Mouse (Mus musculus) forebrain, embryonic 12.5 days (tissue): ENCODE data around the gene Hdlbp. TPM values are rescaled to one million over a fixed set of nuclear protein-coding genes. Genes with fewer than 3 reads are reported as not detected.
A peak's percentile ranks its signal among the peaks of the same experiment; 100 is the strongest.
"Not testable (repeated sequence)": the region's sequence is repeated elsewhere in the genome, so short reads cannot be mapped to it uniquely, and the experiment has no call there.

Experiments
- ATAC-seq: fragments of 200-750 bp; cut with Nextera tagmentation; 2 replicates; pipeline ENCODE4 v1.8.0; 2017; ENCODE audit warnings: moderate TSS enrichment; ENCODE audit not compliant: low FRiP score
- H3K27ac ChIP-seq: fragments of 300-500 bp; sonication (generic); 2 replicates; pipeline ENCODE4 v1.5.1; 2016; ENCODE audit warnings: mild to moderate bottlenecking
- H3K27me3 ChIP-seq: fragments of 300-500 bp; sonication (generic); 2 replicates; pipeline ENCODE4 v1.6.1; 2016; ENCODE audit warnings: mild to moderate bottlenecking
- H3K36me3 ChIP-seq: fragments of 300-500 bp; sonication (generic); replicated peaks from 2 replicates; pipeline ENCODE4 v1.6.1; 2016; ENCODE audit warnings: mild to moderate bottlenecking
- H3K4me1 ChIP-seq: fragments of 300-500 bp; sonication (generic); 2 replicates; pipeline ENCODE4 v1.6.1; 2016
- H3K4me2 ChIP-seq: fragments of 300-500 bp; sonication (generic); 2 replicates; pipeline ENCODE4 v1.6.1; 2016; ENCODE audit warnings: mild to moderate bottlenecking, moderate library complexity
- H3K4me3 ChIP-seq: fragments of 300-500 bp; sonication (generic); replicated peaks from 2 replicates; pipeline ENCODE4 v1.5.1; 2016; ENCODE audit warnings: mild to moderate bottlenecking
- H3K9ac ChIP-seq: fragments of 300-500 bp; sonication (generic); 2 replicates; pipeline ENCODE4 v1.6.1; 2016; ENCODE audit warnings: mild to moderate bottlenecking
- H3K9me3 ChIP-seq: fragments of 300-500 bp; sonication (generic); 2 replicates; pipeline ENCODE4 v1.6.1; 2016
- WGBS: fragments of 180-500 bp; shearing (Covaris S2); methylation state at CpG from one replicate; pipeline ENCODE4 v1.1.7; 2016; 5-methylcytosine and 5-hydroxymethylcytosine counted together
- polyA plus RNA-seq: library from polyadenylated mRNA; unstranded; fragments of >200 nt; fragmentation: Nextera tagmentation; extraction: Ambion mirVana; gene quantifications from 2 replicates; pipeline ENCODE4 v1.2.1, GENCODE M21; 2016

Hdlbp gene
- polyA plus RNA-seq, 1 experiment from 2014 or later, result 106 TPM

- ATAC-seq, result peak; percentile 98
- under 1% methylated on average over 41 of the region's 41 CpGs for WGBS
- Histone ChIP-seq H3K4me2 (peak overlapping the region; percentile 61), H3K27ac (peak overlapping the region; percentile 93), H3K4me1 (peaks cover 21% of the 10 kb centered on the region), H3K36me3 (no peaks in the 10 kb centered on the region; the same call in 1 of the 2 replicates), H3K9me3 (no peaks in the 10 kb centered on the region), H3K27me3 (no peaks in the 10 kb centered on the region), H3K9ac (peak overlapping the region; percentile 84), H3K4me3 (peak overlapping the region; percentile 87)
Measured at GRCm38 (mm10) chr1:93477758-93478585, 643 bp downstream of the Hdlbp start.

GRCm38 (mm10) chr1:93475694-93476093 is 2.9 kb downstream of the Hdlbp start:
- peaks cover 18% of the 10 kb centered on the region for H3K4me1 ChIP-seq
- H3K27me3 ChIP-seq, result no peaks in the 10 kb centered on the region
- no peak overlapping the region for H3K4me3 ChIP-seq
- no peak for ATAC-seq
- no peak overlapping the region for H3K27ac ChIP-seq
- WGBS, result 90% methylated on average over 3 of the region's 3 CpGs
- no peaks in the 10 kb centered on the region for H3K9me3 ChIP-seq
- H3K9ac ChIP-seq, result no peak overlapping the region
- no peak overlapping the region for H3K4me2 ChIP-seq
- H3K36me3 ChIP-seq, result no peaks in the 10 kb centered on the region; the same call in 1 of the 2 replicates

DNA sequence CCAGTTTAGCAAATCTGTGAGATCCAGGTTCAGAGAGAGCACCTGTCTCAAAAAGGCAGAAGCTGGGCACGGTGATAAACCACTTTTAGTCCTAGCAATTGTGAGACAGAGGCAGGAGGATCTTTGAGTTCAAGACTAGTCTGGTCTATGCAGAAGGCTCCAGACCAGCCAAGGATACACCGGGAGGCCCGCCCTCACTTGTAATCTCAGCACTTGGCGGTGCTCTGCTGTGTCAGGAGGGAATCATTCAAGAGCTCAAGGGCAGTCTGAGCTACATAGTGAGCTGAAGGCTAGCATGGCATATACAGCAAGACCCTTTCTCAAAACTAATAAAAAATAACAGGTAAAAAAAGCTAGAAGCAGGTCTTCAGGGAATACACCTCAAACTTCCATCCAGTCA is 10.0 kb downstream of the Hdlbp start:
- Histone ChIP-seq H3K4me2 (no peak overlapping the region), H3K4me3 (no peak overlapping the region), H3K27ac (no peak overlapping the region), H3K9me3 (no peaks in the 10 kb centered on the region), H3K27me3 (no peaks in the 10 kb centered on the region), H3K36me3 (no peaks in the 10 kb centered on the region), H3K4me1 (no peaks in the 10 kb centered on the region), H3K9ac (no peak overlapping the region)
- no peak for ATAC-seq
- WGBS, result 91% methylated on average over 4 of the region's 4 CpGs

GRCm38 (mm10) chr1:93465746-93466145 is 12.9 kb downstream of the Hdlbp start:
- Histone ChIP-seq H3K4me1 (no peaks in the 10 kb centered on the region), H3K9me3 (no peaks in the 10 kb centered on the region), H3K4me3 (no peak overlapping the region), H3K27ac (no peak overlapping the region), H3K9ac (no peak overlapping the region), H3K27me3 (no peaks in the 10 kb centered on the region), H3K36me3 (no peaks in the 10 kb centered on the region), H3K4me2 (no peak overlapping the region)
- no peak for ATAC-seq

- Histone ChIP-seq H3K4me1 (no peaks in the 10 kb centered on the region), H3K36me3 (no peaks in the 10 kb centered on the region), H3K4me2 (no peak overlapping the region), H3K4me3 (no peak overlapping the region), H3K27ac (no peak overlapping the region), H3K9ac (no peak overlapping the region), H3K27me3 (no peaks in the 10 kb centered on the region), H3K9me3 (no peaks in the 10 kb centered on the region)
- no peak for ATAC-seq
Measured at GRCm38 (mm10) chr1:93465066-93465465, 13.5 kb downstream of the Hdlbp start.

- WGBS, result 63% methylated on average over 3 of the region's 3 CpGs
Measured at GRCm38 (mm10) chr1:93459101-93459500, 19.5 kb downstream of the Hdlbp start.

GRCm38 (mm10) chr1:93458357-93458756 is 20.3 kb downstream of the Hdlbp start:
- H3K36me3 ChIP-seq, result no peaks in the 10 kb centered on the region
- H3K4me3 ChIP-seq, result no peak overlapping the region
- no peak overlapping the region for H3K9ac ChIP-seq
- ATAC-seq, result no peak
- H3K4me1 ChIP-seq, result no peaks in the 10 kb centered on the region
- no peaks in the 10 kb centered on the region for H3K27me3 ChIP-seq
- H3K27ac ChIP-seq, result no peak overlapping the region
- H3K9me3 ChIP-seq, result no peaks in the 10 kb centered on the region
- H3K4me2 ChIP-seq, result no peak overlapping the region
- 65% methylated on average over 1 of the region's 1 CpGs for WGBS

More at GRCm38 (mm10) chr1:93459101-93459500, 19.5 kb downstream of the Hdlbp start:
- no peak overlapping the region for H3K4me2 ChIP-seq
- H3K9me3 ChIP-seq, result no peaks in the 10 kb centered on the region
- no peaks in the 10 kb centered on the region for H3K4me1 ChIP-seq
- no peak overlapping the region for H3K4me3 ChIP-seq
- no peaks in the 10 kb centered on the region for H3K36me3 ChIP-seq
- no peak for ATAC-seq
- H3K27ac ChIP-seq, result no peak overlapping the region
- H3K9ac ChIP-seq, result no peak overlapping the region
- no peaks in the 10 kb centered on the region for H3K27me3 ChIP-seq

- no peak overlapping the region for H3K4me2 ChIP-seq
- no peak overlapping the region for H3K9ac ChIP-seq
- no peak for ATAC-seq
- no peaks in the 10 kb centered on the region for H3K4me1 ChIP-seq
- no peaks in the 10 kb centered on the region for H3K36me3 ChIP-seq
- H3K27me3 ChIP-seq, result no peaks in the 10 kb centered on the region
- H3K27ac ChIP-seq, result no peak overlapping the region
- H3K9me3 ChIP-seq, result no peaks in the 10 kb centered on the region
- H3K4me3 ChIP-seq, result no peak overlapping the region
Measured at GRCm38 (mm10) chr1:93453721-93454255, 24.8 kb downstream of the Hdlbp start.

DNA sequence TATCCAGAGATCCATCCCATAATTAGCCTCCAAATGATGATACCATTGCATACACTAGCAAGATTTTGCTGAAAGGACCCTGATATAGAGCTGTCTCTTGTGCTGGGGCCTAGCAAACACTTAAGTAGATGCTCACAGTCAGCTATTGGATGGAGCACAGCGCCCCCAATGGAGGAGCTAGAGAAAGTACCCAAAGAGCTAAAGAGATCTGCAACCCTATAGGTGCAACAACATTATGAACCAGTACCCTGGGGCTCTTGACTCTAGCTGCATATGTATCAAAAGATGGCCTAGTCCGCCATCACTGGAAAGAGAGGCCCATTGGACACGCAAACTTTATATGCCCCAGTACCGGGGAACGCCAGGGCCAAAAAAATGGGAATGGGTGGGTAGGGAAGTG is 28.5 kb downstream of the Hdlbp start:
- not testable (repeated sequence) for H3K4me2 ChIP-seq, H3K9ac ChIP-seq, H3K36me3 ChIP-seq, H3K4me1 ChIP-seq, H3K27me3 ChIP-seq, H3K9me3 ChIP-seq, ATAC-seq, H3K27ac ChIP-seq, H3K4me3 ChIP-seq
- WGBS, result 83% methylated on average over 5 of the region's 5 CpGs

DNA sequence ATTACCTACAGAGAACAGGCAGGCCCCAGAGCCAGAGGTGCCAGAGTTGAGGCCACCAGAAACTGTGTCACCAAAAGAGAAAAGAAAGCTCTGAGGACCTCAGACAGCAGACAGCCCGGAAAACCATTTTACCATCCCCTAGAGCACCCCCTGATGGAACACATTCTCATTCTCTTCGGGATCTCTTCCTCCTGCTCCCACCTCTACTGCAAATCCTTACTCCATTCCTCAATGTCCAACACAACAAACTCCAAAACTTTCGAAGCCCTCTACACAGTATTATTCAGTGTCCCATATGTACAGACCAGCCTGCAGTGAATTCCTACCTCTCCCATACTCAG is 32.8 kb downstream of the Hdlbp start:
- ATAC-seq, result peak; percentile 15
- H3K9ac ChIP-seq, result peak overlapping the region; percentile 78

GRCm38 (mm10) chr1:93445111-93445821 is 33.3 kb downstream of the Hdlbp start:
- H3K4me3 ChIP-seq, result peak overlapping the region; percentile 88
- WGBS, result under 1% methylated on average over 74 of the region's 84 CpGs
- peak overlapping the region; percentile 80 for H3K27ac ChIP-seq
- H3K36me3 ChIP-seq, result peaks cover 8% of the 10 kb centered on the region; the same call in 1 of the 2 replicates
- H3K4me2 ChIP-seq, result peak overlapping the region; percentile 96
- no peaks in the 10 kb centered on the region for H3K27me3 ChIP-seq
- H3K4me1 ChIP-seq, result peaks cover 22% of the 10 kb centered on the region
- no peaks in the 10 kb centered on the region for H3K9me3 ChIP-seq
- H3K9ac ChIP-seq, result peak overlapping the region; percentile 78
- peak; percentile 93 for ATAC-seq

More for the DNA sequence above, 32.8 kb downstream of the Hdlbp start:
- Histone ChIP-seq H3K27ac (no peak overlapping the region), H3K9me3 (no peaks in the 10 kb centered on the region), H3K4me1 (peaks cover 22% of the 10 kb centered on the region), H3K4me2 (peak overlapping the region; percentile 96), H3K27me3 (no peaks in the 10 kb centered on the region), H3K4me3 (peak overlapping the region; percentile 88), H3K36me3 (0 out of 2 replicates have a peak, but pooled peaks cover 4% of the 10 kb centered on the region)
- 20% methylated on average over 3 of the region's 3 CpGs for WGBS

GRCm38 (mm10) chr1:93444405-93445110 is 34.1 kb downstream of the Hdlbp start:
- peak overlapping the region; percentile 88 for H3K4me3 ChIP-seq
- H3K9ac ChIP-seq, result peak overlapping the region; percentile 78
- H3K27me3 ChIP-seq, result no peaks in the 10 kb centered on the region
- no peaks in the 10 kb centered on the region for H3K9me3 ChIP-seq
- ATAC-seq, result peak; percentile 71
- H3K4me2 ChIP-seq, result peak overlapping the region; percentile 96
- peaks cover 8% of the 10 kb centered on the region; the same call in 1 of the 2 replicates for H3K36me3 ChIP-seq
- 6% methylated on average over 18 of the region's 18 CpGs for WGBS
- H3K4me1 ChIP-seq, result peaks cover 22% of the 10 kb centered on the region
- peak overlapping the region; percentile 80; the same call in 1 of the 2 replicates for H3K27ac ChIP-seq
